Mouse (Mus musculus) spleen, adult 12 weeks (tissue): ENCODE data around the gene Spata31d1c.

Experiments used
- DNase-seq: peaks from one replicate; pipeline ENCODE4 v3.0.0; 2022; ENCODE audit warnings: low spot score

The Spata31d1c gene

GRCm38 (mm10) chr13:65032758-65033157 is at the start of gene Spata31d1c:
TSS of gene Spata31d1c (plus strand) at chr13:65033058.
- DNase-seq = no peak

- DNase-seq = no peak
These were observed 44.0 kb upstream of the Spata31d1c start for GRCm38 (mm10) chr13:64988828-64989227.

GRCm38 (mm10) chr13:65005414-65005813 is 27.4 kb upstream of the Spata31d1c start:
- DNase-seq = no peak

- no peak for DNase-seq
These were observed 26.1 kb upstream of the Spata31d1c start for GRCm38 (mm10) chr13:65006760-65007159.

GRCm38 (mm10) chr13:65007971-65008370 is 24.9 kb upstream of the Spata31d1c start:
- DNase-seq = no peak

- DNase-seq = no peak
These were observed 21.7 kb upstream of the Spata31d1c start for GRCm38 (mm10) chr13:65011052-65011738.

GRCm38 (mm10) chr13:65035057-65035456 is 2.2 kb downstream of the Spata31d1c start:
- no peak for DNase-seq

- DNase-seq = no peak
These were observed 19.8 kb downstream of the Spata31d1c start, which contains the start of gene Prss47 for GRCm38 (mm10) chr13:65052660-65053059. TSS of gene Prss47 (minus strand) at chr13:65052760.

GRCm38 (mm10) chr13:65069969-65070368 is 37.1 kb downstream of the Spata31d1c start:
- no peak for DNase-seq
